Mouse (Mus musculus) layer of hippocampus, adult 2 months (tissue): ENCODE data around the gene Myom1. TPM values are rescaled to one million over a fixed set of nuclear protein-coding genes. Genes with fewer than 3 reads are reported as not detected.

Experiments used
- DNase-seq, 2 experiments: peaks; one replicate each; pipeline ENCODE4 v3.0.0; 2022; ENCODE audit warnings: low spot score in 2 of 2
- H3K27ac ChIP-seq: fragments of 200-600 bp; 2 replicates; pipeline ENCODE4 v1.8.1; 2022
- H3K4me3 ChIP-seq: fragments of 200-600 bp; 2 replicates; pipeline ENCODE4 v1.8.1; 2022; ENCODE audit warnings: mild to moderate bottlenecking
- CTCF ChIP-seq: fragments of 200-600 bp; conservative IDR thresholded peaks from 2 replicates; pipeline ENCODE4 v1.8.1; 2022; ENCODE audit warnings: antibody characterized with exemption, mild to moderate bottlenecking, moderate library complexity
- total RNA-seq, 2 experiments: library from RNA; stranded (reverse); gene quantifications; 2 replicates each; pipeline ENCODE4 v1.2.3; 2021

Gene Myom1
- total RNA-seq, 2 experiments from 2014 or later: 2.2 to 2.8 TPM

DNA sequence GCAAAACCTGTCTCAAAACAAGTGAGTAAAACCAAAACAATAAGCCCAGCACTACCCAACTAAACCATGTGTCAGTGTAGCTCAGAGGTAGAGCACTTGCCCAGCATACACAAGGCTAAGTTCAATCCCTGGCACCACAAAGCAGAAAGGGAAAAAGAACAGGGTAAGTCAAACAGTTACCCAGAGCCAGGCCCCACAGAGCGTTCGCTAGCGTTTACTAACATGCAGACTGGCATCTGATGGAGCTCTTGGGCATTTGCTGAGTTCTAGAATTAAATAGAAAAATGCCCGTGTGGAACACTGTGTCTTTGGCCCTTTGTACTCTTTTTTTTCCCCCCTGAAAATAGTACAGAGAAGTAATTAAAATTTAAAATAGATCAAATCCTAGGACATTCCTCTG lies 111.8 kb downstream of the Myom1 start:
- no peak for DNase-seq
- H3K27ac ChIP-seq: no peak overlapping the region
- no peak overlapping the region for H3K4me3 ChIP-seq
- TF ChIP-seq CTCF: no peak

DNA sequence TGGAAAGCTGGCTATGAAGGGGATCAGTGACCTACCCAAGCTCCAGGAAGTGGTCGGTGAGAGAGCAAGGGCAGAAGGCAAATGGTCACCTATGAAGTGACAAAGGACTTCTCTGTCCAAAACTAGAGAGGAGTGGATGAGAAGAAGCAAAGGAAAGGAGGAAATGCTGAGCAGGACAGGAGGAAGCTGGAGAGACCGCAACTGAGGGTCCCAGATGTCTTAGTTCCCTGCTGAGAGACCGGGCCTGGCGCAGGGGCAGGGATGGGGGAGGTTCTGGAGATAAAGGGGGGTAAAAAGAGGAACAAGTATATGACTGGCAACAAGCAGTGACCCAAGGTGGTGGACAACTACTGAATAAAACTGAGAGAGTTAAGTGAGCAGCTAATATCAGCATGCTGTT lies 115.5 kb downstream of the Myom1 start:
- no peak overlapping the region for H3K27ac ChIP-seq
- no peak overlapping the region for H3K4me3 ChIP-seq
- TF ChIP-seq CTCF: no peak
- no peak for DNase-seq

DNA sequence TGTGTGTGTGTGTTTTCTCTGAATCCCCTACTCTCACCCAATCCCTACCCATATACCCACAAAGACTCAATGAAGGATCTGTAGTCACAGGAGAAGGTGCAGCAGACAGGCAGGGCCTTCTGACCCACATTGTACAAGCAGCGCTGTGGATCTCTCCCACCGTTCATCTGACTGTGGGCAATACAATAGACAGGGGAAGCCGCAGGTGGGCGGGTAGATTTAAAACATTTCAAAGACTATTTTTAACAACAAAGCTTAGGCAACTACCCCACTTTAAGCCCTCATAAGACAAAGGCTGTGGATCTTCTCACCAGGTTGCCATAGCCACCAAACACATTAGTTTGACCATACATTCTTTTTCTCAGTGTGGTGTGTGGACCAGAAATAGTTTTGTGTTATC lies 116.2 kb downstream of the Myom1 start:
- no peak for TF ChIP-seq CTCF
- H3K27ac ChIP-seq: no peak overlapping the region
- no peak for DNase-seq
- H3K4me3 ChIP-seq: no peak overlapping the region

DNA sequence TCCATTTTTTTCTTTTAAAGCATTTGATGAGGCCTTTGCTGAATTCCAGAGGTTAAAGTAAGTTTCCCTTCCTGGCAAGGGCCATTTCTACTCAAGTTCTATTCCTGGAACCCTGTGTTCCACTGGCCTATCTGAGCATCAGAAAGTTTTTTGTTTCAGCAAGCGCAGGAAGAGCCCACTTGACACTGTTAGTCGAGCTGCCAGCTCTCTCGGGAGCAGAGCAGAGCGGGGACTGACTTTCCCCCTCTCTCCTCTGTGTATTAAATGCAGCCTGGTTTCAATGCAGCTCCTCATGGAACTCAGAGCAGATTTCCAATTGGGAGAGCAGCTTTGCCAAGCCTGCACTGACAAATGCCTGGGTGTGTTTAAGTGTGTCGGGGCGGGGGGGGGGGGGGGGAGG lies 118.2 kb downstream of the Myom1 start:
- DNase-seq: no peak
- Histone ChIP-seq H3K4me3 (no peak overlapping the region), H3K27ac (no peak overlapping the region)
- TF ChIP-seq CTCF: no peak

DNA sequence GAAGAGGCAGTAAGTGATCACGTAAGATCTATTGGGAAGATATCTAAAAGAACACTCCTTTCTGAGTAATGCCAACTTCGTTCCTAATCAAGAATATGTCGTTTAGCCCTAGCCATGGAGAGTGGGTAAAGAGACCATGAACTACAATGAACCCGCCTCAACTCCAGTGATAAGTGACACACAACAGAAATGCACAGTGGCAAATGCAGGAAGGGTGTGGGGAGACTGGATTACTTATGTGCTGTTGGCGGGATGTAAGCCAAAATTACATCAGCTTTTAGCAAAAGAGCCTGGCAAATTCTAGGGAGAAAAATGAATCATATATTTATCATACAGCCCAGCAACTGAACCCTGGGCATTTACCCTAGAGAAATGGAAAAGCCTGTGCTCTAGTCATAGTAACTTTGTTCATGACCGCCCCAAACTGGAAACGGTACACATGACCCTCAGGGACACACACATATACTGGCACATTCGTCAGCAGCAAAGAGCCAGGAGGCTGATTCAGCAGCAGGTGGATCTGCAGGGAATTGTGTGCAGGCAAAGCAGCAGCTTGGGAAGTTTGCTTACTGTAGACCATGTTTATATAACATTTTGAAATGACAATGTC lies 121.7 kb downstream of the Myom1 start:
- TF ChIP-seq CTCF: no peak
- Histone ChIP-seq H3K27ac (0 out of 2 replicates have a peak overlapping the region, but pooled peaks have one; percentile 15), H3K4me3 (no peak overlapping the region)
- DNase-seq: peak in 1 of 2 experiments; percentile 27

DNA sequence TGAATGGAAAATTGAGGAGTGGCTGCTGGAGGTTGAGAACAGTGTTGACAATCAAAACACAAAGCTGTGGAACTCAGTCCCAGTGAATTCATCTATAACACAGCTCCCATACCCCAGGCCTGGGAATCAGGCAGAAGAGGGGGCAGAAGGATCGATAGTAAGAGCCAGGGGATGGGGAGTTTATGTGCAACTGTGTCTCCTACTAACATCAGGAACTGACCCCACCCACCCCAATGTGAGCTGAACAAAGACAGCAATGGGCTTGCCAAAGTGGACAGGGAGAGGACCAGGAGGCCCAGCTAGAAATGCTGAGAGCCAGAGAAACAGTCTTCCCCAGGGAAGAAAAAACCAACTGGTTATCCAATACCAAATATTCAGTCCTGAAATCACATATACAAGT lies 122.2 kb downstream of the Myom1 start:
- TF ChIP-seq CTCF: no peak
- DNase-seq: no peak
- Histone ChIP-seq H3K4me3 (no peak overlapping the region), H3K27ac (0 out of 2 replicates have a peak overlapping the region, but pooled peaks have one; percentile 15)

DNA sequence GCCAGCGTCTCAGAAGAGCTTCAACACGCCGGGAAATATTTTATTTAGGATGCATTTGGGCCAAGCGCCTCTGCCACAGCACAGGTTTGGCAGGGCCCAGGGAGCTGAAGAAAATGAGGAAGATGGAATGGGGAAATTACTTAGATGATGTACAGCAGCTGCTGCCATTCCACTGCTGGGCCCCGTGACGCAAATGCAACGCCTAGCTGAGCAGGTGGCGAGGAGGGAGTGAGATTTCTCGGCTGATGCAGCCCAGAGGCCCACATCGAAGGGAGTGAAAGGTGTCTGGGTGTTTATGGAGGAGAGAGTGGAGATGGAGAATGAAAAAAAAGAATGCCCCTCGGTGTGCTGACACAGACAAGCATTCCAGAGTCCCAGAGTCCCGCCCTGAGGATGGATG lies 123.1 kb downstream of the Myom1 start:
- Histone ChIP-seq H3K4me3 (no peak overlapping the region), H3K27ac (no peak overlapping the region)
- no peak for TF ChIP-seq CTCF
- DNase-seq: no peak

DNA sequence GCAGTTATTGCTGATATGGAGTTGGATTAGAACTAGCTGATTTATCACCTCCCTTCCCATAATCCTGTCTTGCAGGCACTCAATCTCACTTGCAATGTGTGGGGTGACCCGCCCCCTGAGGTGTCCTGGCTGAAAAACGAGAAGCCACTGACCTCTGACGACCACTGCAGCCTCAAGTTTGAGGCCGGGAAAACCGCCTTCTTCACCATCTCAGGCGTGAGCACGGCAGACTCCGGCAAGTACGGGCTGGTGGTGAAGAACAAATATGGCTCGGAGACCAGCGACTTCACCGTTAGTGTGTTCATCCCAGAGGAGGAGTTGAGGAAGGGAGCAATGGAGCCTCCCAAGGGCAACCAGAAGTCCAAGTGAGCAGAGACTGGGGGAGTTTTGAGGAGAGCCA lies 123.6 kb downstream of the Myom1 start:
- TF ChIP-seq CTCF: no peak
- Histone ChIP-seq H3K4me3 (no peak overlapping the region), H3K27ac (no peak overlapping the region)
- DNase-seq: no peak

DNA sequence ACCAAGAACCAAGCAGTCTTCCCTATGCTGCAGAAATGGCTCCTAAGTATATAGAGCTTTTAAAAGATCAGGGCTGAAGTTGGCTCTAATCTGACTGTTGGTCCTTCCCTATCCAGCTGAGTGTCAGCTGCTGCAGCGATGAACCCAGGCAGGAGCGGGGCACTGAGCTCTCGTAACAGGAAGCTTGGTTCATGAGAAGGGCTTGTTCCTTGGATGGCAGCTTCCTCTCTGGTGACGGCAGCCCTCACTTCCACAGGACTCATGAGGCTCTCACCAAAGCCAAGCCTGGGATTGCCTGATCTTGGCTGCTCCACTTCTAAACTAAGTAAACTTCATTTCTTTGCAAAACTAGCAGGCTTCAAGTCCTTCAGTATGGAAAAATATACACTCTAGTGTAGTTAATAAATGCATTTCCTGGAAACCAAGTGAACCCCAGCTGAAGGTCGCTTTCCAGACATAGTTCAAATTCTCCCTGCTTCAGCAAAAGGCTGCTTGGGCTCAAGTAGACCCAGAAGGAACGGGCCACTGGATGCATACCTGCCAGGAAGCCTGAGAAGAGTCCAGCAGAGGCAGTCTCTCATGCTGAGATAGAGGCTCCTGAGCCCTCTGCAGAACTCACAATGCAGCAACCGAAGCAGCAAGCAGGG lies 125.2 kb downstream of the Myom1 start:
- Histone ChIP-seq H3K27ac (no peak overlapping the region), H3K4me3 (no peak overlapping the region)
- TF ChIP-seq CTCF: no peak
- no peak for DNase-seq

DNA sequence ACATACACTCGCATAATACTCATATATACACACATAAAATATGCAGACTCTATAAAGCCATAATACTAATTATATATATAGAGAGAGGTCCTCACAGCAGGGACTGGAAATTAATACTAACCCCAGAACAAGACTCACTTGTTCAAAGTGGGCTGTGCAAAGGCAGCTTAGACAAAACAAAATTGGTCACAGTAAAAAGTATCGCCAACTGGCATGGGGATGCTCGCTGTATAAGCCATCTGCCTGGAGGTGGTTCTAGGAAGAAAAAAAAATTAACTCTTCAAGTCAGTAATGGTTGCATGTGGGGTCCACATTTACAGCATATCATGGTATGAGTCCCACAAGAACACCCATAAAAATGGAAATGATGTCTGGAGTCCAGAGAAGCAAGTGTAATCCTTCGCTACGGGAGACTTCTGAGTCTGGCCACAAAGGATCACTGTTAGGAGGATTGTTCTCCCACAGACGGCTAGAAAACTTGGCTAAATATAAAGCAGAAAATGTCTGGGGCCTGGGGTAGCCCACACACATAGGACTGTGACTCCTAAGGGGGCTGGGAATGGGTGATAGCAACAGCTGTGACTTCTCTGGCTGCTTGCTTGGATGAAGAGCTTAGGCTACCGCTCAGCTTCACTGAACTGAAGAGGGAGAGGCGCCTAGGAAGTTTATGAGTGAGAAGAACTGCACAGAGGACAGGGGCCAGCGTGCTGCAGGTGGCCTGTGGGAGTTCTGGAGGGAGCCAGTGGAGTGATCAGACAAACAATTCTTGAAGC lies 127.2 kb downstream of the Myom1 start:
- H3K27ac ChIP-seq: peak overlapping the region; percentile 65
- H3K4me3 ChIP-seq: no peak overlapping the region
- peak in 1 of 2 experiments; percentile 35 for DNase-seq
- TF ChIP-seq CTCF: no peak

DNA sequence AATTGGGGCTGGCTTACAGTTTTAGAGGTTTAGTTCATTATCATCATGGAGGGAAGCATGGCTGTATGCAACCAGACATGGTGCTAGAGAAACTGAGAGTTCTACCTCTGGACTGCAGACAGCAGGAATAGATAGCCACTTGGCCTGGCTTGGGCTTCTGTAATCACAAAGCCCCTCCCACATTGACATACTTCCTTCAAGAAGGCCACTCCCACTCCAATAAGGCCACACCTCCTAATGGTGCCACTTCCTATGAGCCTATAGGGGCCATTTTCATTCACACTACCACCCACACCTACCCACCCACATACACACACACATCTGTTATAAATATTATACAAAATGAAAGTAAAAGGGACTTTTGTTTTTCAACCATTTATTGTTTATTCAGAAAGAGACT lies 129.8 kb downstream of the Myom1 start:
- no peak for TF ChIP-seq CTCF
- no peak overlapping the region for H3K27ac ChIP-seq
- no peak overlapping the region for H3K4me3 ChIP-seq
- DNase-seq: no peak

DNA sequence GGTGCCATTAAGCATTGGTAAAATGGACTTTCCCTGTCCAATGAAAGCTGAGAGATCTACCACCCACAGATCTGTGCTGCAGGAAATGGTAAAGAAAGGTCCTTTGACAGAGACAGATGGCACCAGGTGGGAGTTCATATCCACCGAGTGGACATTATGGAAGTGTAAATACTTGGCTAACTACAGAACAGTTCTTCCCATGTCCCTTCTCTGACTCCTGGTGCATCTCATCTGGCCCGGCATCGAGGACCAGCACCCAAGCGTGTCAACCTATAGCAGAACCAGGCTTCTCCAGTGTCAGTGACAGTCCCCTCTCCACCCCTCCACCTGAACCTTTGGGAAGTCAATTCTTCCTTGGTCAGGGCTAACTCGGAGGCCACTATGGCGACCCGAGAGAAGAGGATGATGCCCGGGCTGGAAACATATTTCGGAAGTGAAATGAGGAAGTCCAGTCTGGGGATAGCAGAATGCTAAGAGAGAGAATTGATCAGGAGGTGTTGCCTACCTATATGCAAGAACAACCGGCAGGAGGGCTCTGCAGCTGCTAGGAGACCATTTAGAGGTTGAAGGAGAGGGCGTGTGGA lies 130.5 kb downstream of the Myom1 start:
- Histone ChIP-seq H3K4me3 (no peak overlapping the region), H3K27ac (no peak overlapping the region)
- no peak for DNase-seq
- no peak for TF ChIP-seq CTCF

DNA sequence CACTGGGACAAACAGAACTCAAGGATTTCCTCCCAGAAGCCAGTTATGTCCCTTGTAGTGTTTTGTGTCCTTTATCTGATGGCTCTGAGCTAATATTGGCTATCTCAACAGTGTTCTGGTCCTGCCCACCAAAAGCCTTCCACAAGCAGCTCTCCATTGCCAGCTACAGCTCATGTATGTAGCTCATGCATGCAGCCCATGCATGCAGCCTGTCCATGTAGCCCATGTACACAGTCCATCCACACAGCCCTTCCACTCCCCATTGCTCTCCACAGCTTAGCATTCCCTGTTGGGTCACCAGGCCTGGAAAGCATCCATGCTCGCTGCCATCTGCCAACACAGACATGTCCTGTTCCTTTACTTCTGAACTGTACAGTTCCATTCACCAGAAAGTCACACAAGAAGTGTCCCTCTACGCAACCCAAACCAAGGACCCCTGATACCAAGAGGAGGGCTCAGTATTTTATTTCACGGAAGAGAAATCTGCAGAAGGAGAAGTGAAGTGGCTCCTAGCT lies 132.1 kb downstream of the Myom1 start:
- H3K4me3 ChIP-seq: no peak overlapping the region
- peak overlapping the region; percentile 37; the same call in 1 of the 2 replicates for H3K27ac ChIP-seq
- no peak for TF ChIP-seq CTCF
- no peak for DNase-seq
